Mouse (Mus musculus) kidney, adult 2 months (tissue): ENCODE measurements around the gene Dpp6.

Experiments
- CTCF ChIP-seq: fragments of 200-500 bp; conservative IDR thresholded peaks from 2 replicates; pipeline ENCODE4 v1.5.1; 2011; ENCODE audit warnings: low read depth, mild to moderate bottlenecking, control low read depth, low read length, moderate library complexity, mixed read lengths; ENCODE audit not compliant: insufficient read depth, insufficient read length
- POLR2A ChIP-seq: fragments of 200-500 bp; IDR thresholded peaks from one replicate; pipeline ENCODE4 v1.6.1; 2011; ENCODE audit warnings: low read depth, low read length, control low read depth

DNA sequence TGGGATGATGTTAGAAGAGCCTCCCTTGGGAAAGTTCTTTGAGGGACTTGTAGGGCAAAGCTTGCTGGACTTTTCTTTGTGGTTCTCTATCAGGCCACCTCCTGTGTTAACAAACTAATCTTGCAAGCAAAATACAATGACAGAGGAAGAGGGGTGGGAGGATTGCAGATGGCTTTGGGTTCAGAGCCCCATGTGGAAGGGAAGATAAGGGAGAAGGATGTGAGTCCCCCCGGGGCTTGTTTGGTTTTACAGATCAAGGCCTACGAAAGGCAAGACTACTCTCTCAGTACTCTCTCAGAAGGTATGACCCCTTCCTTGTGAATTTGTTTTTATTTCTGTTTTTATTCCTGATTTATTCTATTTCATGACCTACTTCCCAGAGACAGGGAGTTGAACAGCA, 431.7 kb downstream of the Dpp6 start:
- TF ChIP-seq CTCF (no peak), POLR2A (no peak)
